Mouse (Mus musculus) neural tube, embryonic 14.5 days (tissue): ENCODE measurements around the gene Eif3b. TPM values are rescaled to one million over a fixed set of nuclear protein-coding genes. Genes with fewer than 3 reads are reported as not detected.
"Not testable (repeated sequence)": the region's sequence is repeated elsewhere in the genome, so short reads cannot be mapped to it uniquely, and the experiment has no call there.

ENCODE experiments used
- ATAC-seq: fragments of 200-750 bp; cut with Nextera tagmentation; 2 replicates; pipeline ENCODE4 v1.8.0; 2017; ENCODE audit warnings: low read depth, mild to moderate bottlenecking, moderate TSS enrichment, moderate library complexity
- H3K27ac ChIP-seq: fragments of 300-500 bp; sonication (generic); 2 replicates; pipeline ENCODE4 v1.5.1; 2014; ENCODE audit warnings: low read depth, mild to moderate bottlenecking, control low read depth, low read length, moderate library complexity, mixed read lengths
- H3K27me3 ChIP-seq: fragments of 300-500 bp; sonication (generic); 2 replicates; pipeline ENCODE4 v1.6.1; 2014; ENCODE audit warnings: low read length; ENCODE audit not compliant: control insufficient read depth, insufficient read depth
- H3K36me3 ChIP-seq: fragments of 300-500 bp; sonication (generic); 2 replicates; pipeline ENCODE4 v1.6.1; 2014; ENCODE audit warnings: low read length, mixed read lengths; ENCODE audit not compliant: control insufficient read depth, insufficient read depth
- H3K4me1 ChIP-seq: fragments of 300-500 bp; sonication (generic); 2 replicates; pipeline ENCODE4 v1.6.1; 2014; ENCODE audit warnings: low read length; ENCODE audit not compliant: control insufficient read depth, insufficient read depth
- H3K4me2 ChIP-seq: fragments of 300-500 bp; sonication (generic); 2 replicates; pipeline ENCODE4 v1.6.1; 2014; ENCODE audit warnings: mild to moderate bottlenecking, low read depth, low read length, control low read depth
- H3K4me3 ChIP-seq: fragments of 300-500 bp; sonication (generic); 2 replicates; pipeline ENCODE4 v1.5.1; 2014; ENCODE audit warnings: low read depth, low read length, control low read depth, mixed read lengths
- H3K9ac ChIP-seq: fragments of 300-500 bp; sonication (generic); replicated peaks from 2 replicates; pipeline ENCODE4 v1.6.1; 2014; ENCODE audit warnings: low read depth, mild to moderate bottlenecking, control low read depth, low read length, mixed read lengths
- H3K9me3 ChIP-seq: fragments of 300-500 bp; sonication (generic); 2 replicates; pipeline ENCODE4 v1.6.1; 2016; ENCODE audit warnings: low read length; ENCODE audit not compliant: control insufficient read depth
- WGBS: fragments of 180-500 bp; shearing (Covaris S2); extraction: QIAGEN DNeasy Blood & Tissue Kit; methylation state at CpG from one replicate; pipeline ENCODE4 v1.1.7; 2014; 5-methylcytosine and 5-hydroxymethylcytosine counted together
- polyA plus RNA-seq: library from polyadenylated mRNA; unstranded; fragments of >200 nt; fragmentation: Nextera tagmentation; extraction: Ambion mirVana; gene quantifications from 2 replicates; pipeline ENCODE4 v1.2.1, GENCODE M21; 2014

Gene Eif3b
- polyA plus RNA-seq, 1 experiment from 2014 or later: 83.9 TPM

DNA sequence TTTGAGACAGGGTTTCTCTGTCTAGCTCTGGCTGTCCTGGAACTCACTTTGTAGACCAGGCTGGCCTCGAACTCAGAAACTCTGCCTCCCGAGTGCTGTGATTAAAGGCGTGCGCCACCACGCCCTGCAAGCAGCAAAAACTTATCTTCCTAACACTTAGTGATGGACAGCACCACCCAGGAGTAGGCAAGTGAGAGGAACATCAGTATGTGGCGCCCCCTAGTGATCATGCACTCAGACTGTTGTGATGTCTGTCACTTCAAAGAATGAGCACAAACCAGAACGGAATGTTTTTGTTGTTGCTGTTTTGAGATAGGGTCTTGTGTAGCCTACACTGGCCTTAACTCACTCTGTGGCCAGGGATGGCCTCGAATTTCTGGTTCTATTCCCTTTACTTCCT, 7.8 kb upstream of the Eif3b start:
- no peak for ATAC-seq
- 53% methylated on average over 8 of the region's 8 CpGs for WGBS
- Histone ChIP-seq H3K4me1 (no peaks in the 10 kb centered on the region), H3K27me3 (no peaks in the 10 kb centered on the region), H3K9me3 (no peaks in the 10 kb centered on the region), H3K36me3 (no peaks in the 10 kb centered on the region), H3K4me2 (no peak overlapping the region), H3K9ac (no peak overlapping the region), H3K4me3 (no peak overlapping the region), H3K27ac (no peak overlapping the region)

GRCm38 (mm10) chr5:140414647-140415046, 4.5 kb upstream of the Eif3b start:
- Histone ChIP-seq H3K9me3 (no peaks in the 10 kb centered on the region), H3K36me3 (no peaks in the 10 kb centered on the region), H3K4me2 (no peak overlapping the region), H3K9ac (no peak overlapping the region), H3K27ac (no peak overlapping the region), H3K27me3 (no peaks in the 10 kb centered on the region), H3K4me3 (no peak overlapping the region), H3K4me1 (0 out of 2 replicates have a peak, but pooled peaks cover 3% of the 10 kb centered on the region)
- WGBS: 66% methylated on average over 4 of the region's 4 CpGs
- no peak for ATAC-seq

GRCm38 (mm10) chr5:140418106-140418488, 1.0 kb upstream of the Eif3b start:
- ATAC-seq: no peak
- Histone ChIP-seq H3K9ac (peak overlapping the region; percentile 98), H3K4me3 (peak overlapping the region; percentile 99), H3K4me2 (peak overlapping the region; percentile 93), H3K36me3 (no peaks in the 10 kb centered on the region), H3K9me3 (no peaks in the 10 kb centered on the region), H3K27me3 (no peaks in the 10 kb centered on the region), H3K27ac (peak overlapping the region; percentile 89), H3K4me1 (peaks cover 18% of the 10 kb centered on the region)
- 1% methylated on average over 12 of the region's 12 CpGs for WGBS

DNA sequence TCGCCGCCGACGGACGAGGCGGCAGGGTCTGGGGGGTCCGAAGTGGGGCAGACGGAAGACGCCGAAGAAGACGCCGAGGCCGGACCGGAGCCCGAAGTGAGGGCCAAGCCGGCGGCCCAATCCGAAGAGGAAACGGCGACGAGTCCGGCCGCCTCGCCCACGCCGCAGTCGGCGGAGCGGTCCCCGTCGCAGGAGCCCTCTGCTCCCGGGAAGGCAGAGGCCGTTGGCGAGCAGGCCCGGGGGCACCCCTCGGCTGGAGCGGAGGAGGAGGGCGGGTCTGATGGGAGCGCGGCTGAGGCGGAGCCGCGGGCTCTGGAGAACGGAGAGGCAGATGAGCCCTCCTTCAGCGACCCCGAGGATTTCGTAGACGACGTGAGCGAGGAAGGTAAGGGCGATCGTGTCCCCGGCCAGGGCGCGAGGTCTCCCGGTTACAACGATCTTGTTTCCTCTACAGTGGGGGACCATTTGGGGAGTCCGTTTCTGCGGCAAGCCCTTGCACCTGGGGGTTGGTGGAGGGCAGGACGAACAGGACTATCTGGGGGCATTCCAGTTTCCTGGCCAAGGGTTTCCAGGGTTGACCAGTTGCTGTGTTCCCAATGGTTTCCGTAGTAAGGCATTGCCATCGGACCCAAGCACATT, 433 bp downstream of the Eif3b start:
- WGBS: under 1% methylated on average over 62 of the region's 62 CpGs
- Histone ChIP-seq H3K27me3 (no peaks in the 10 kb centered on the region), H3K9me3 (no peaks in the 10 kb centered on the region), H3K27ac (peak overlapping the region; percentile 89), H3K9ac (peak overlapping the region; percentile 98), H3K4me3 (peak overlapping the region; percentile 99), H3K36me3 (no peaks in the 10 kb centered on the region), H3K4me1 (peaks cover 18% of the 10 kb centered on the region), H3K4me2 (peak overlapping the region; percentile 93)
- ATAC-seq: peak; percentile 33; the same call in 1 of the 2 replicates

- Histone ChIP-seq H3K4me2 (peak overlapping the region; percentile 93), H3K4me3 (peak overlapping the region; percentile 99), H3K27me3 (no peaks in the 10 kb centered on the region), H3K4me1 (peaks cover 18% of the 10 kb centered on the region), H3K9ac (peak overlapping the region; percentile 34; the same call in 1 of the 2 replicates), H3K27ac (no peak overlapping the region), H3K9me3 (no peaks in the 10 kb centered on the region), H3K36me3 (no peaks in the 10 kb centered on the region)
- 72% methylated on average over 4 of the region's 4 CpGs for WGBS
- ATAC-seq: no peak
Measured at GRCm38 (mm10) chr5:140420616-140421015, 1.5 kb downstream of the Eif3b start.

DNA sequence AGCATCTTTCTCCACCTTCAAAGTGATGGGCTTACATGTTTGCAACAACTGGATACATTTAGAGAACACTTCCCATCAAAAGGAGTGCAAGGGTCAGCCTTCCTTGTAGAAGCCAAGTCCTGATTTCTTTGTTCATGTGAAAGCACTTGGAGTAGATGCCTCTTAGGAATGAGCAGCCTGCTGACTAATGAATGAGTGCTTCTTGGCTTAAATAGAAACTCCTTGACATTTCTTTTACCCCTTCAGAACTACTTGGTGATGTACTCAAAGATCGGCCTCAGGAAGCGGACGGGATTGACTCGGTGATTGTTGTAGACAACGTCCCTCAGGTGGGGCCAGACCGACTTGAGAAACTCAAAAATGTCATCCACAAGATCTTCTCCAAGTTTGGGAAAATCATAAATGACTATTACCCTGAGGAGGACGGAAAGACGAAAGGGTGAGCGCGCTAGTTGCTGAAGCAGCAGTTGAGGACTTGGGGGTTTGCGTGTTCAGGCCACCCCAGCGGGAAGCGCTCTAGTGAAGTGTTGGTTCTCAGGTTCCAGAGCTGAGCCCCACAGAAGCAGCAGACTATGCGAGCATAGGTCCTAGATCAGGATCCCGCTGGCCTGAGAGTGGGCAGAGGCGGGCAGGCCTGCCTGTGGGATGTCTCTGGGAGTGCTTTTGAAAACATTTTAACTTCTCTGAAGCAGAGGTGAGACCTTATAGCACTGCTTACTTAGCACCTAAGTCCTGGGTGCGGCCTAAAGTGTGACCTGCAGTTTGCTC, 6.1 kb downstream of the Eif3b start:
- Histone ChIP-seq H3K9me3 (no peaks in the 10 kb centered on the region), H3K9ac (no peak overlapping the region), H3K27me3 (no peaks in the 10 kb centered on the region), H3K36me3 (peaks cover 32% of the 10 kb centered on the region), H3K4me2 (no peak overlapping the region), H3K27ac (no peak overlapping the region), H3K4me1 (peaks cover 15% of the 10 kb centered on the region), H3K4me3 (no peak overlapping the region)
- WGBS: 95% methylated on average over 17 of the region's 17 CpGs
- ATAC-seq: no peak

DNA sequence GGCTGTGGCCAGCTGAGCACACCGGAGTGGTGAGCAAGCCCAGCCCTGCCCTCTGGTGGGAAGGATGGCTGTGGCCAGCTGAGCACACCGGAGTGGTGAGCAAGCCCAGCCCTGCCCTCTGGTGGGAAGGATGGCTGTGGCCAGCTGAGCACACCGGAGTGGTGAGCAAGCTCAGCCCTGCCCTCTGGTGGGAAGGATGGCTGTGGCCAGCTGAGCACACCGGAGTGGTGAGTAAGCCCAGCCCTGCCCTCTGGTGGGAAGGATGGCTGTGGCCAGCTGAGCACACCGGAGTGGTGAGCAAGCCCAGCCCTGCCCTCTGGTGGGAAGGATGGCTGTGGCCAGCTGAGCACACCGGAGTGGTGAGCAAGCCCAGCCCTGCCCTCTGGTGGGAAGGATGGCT, 20.0 kb downstream of the Eif3b start:
- ATAC-seq, H3K9ac ChIP-seq, H3K4me2 ChIP-seq, H3K4me1 ChIP-seq, H3K27me3 ChIP-seq, H3K27ac ChIP-seq, H3K9me3 ChIP-seq, H3K4me3 ChIP-seq: not testable (repeated sequence)
- 100% methylated on average over 1 of the region's 6 CpGs for WGBS
- H3K36me3 ChIP-seq: peaks cover 68% of the 10 kb centered on the region

- H3K4me2 ChIP-seq: no peak overlapping the region
- peaks cover 59% of the 10 kb centered on the region for H3K36me3 ChIP-seq
- H3K9ac ChIP-seq: no peak overlapping the region
- H3K27me3 ChIP-seq: no peaks in the 10 kb centered on the region
- WGBS: 92% methylated on average over 3 of the region's 3 CpGs
- H3K4me1 ChIP-seq: no peaks in the 10 kb centered on the region
- no peak overlapping the region for H3K4me3 ChIP-seq
- no peak overlapping the region for H3K27ac ChIP-seq
- no peak for ATAC-seq
- no peaks in the 10 kb centered on the region for H3K9me3 ChIP-seq
Measured at GRCm38 (mm10) chr5:140441406-140441805, 22.3 kb downstream of the Eif3b start.

DNA sequence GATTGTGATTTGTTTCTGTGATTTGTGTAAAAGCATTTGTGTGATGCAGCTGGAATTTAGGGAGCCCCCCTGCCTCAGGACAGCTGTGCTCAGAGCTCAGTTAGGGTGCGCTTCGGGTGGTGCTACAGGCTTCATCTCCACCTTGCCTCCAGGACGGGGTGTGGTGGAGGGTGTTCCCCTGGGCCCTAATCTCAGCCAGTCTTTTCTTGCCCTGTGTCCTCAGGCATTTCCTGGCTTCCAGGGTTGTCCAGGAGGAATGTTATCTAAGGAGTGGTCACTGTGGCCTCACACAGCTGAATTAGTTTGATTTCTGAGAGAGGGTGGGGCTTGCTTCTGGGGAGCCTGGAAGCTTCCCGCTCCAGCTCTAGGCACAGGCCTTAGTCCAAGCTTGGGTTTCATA, 24.9 kb downstream of the Eif3b start:
- H3K9ac ChIP-seq: no peak overlapping the region
- no peak overlapping the region for H3K27ac ChIP-seq
- H3K9me3 ChIP-seq: no peaks in the 10 kb centered on the region
- no peak overlapping the region for H3K4me3 ChIP-seq
- peaks cover 41% of the 10 kb centered on the region for H3K36me3 ChIP-seq
- WGBS: 87% methylated on average over 4 of the region's 4 CpGs
- H3K4me2 ChIP-seq: no peak overlapping the region
- ATAC-seq: no peak
- no peaks in the 10 kb centered on the region for H3K4me1 ChIP-seq
- no peaks in the 10 kb centered on the region for H3K27me3 ChIP-seq
